Mouse (Mus musculus) heart, embryonic 12.5 days (tissue): ENCODE results near the gene Chd3. TPM values are rescaled to one million over a fixed set of nuclear protein-coding genes. Genes with fewer than 3 reads are reported as not detected.

Source experiments
- ATAC-seq: fragments of 200-750 bp; cut with Nextera tagmentation; 2 replicates; pipeline ENCODE4 v1.8.0; 2017; ENCODE audit warnings: moderate TSS enrichment, moderate library complexity; ENCODE audit not compliant: insufficient number of reproducible peaks, low FRiP score
- H3K27ac ChIP-seq: fragments of 300-500 bp; sonication (generic); 2 replicates; pipeline ENCODE4 v1.5.1; 2016; ENCODE audit warnings: mild to moderate bottlenecking, moderate library complexity; ENCODE audit not compliant: poor library complexity, severe bottlenecking
- H3K27me3 ChIP-seq: fragments of 300-500 bp; sonication (generic); replicated peaks from 2 replicates; pipeline ENCODE4 v1.6.1; 2016; ENCODE audit warnings: mild to moderate bottlenecking, moderate library complexity
- H3K36me3 ChIP-seq: fragments of 300-500 bp; sonication (generic); 2 replicates; pipeline ENCODE4 v1.6.1; 2016; ENCODE audit warnings: mild to moderate bottlenecking, moderate library complexity
- H3K4me1 ChIP-seq: fragments of 300-500 bp; sonication (generic); replicated peaks from 2 replicates; pipeline ENCODE4 v1.6.1; 2016; ENCODE audit warnings: mild to moderate bottlenecking
- H3K4me2 ChIP-seq: fragments of 300-500 bp; sonication (generic); 2 replicates; pipeline ENCODE4 v1.6.1; 2016; ENCODE audit warnings: mild to moderate bottlenecking, moderate library complexity
- H3K4me3 ChIP-seq: fragments of 300-500 bp; sonication (generic); 2 replicates; pipeline ENCODE4 v1.5.1; 2016; ENCODE audit warnings: mild to moderate bottlenecking
- H3K9ac ChIP-seq: fragments of 300-500 bp; sonication (generic); 2 replicates; pipeline ENCODE4 v1.6.1; 2016; ENCODE audit warnings: mild to moderate bottlenecking, moderate library complexity
- H3K9me3 ChIP-seq: fragments of 300-500 bp; sonication (generic); replicated peaks from 2 replicates; pipeline ENCODE4 v1.6.1; 2016; ENCODE audit warnings: mild to moderate bottlenecking, moderate library complexity
- WGBS: fragments of 180-500 bp; shearing (Covaris S2); methylation state at CpG from one replicate; pipeline ENCODE4 v1.1.7; 2016; 5-methylcytosine and 5-hydroxymethylcytosine counted together
- polyA plus RNA-seq: library from polyadenylated mRNA; unstranded; fragments of >200 nt; fragmentation: Nextera tagmentation; extraction: Ambion mirVana; gene quantifications from 2 replicates; pipeline ENCODE4 v1.2.1, GENCODE M21; 2016

The Chd3 gene
- polyA plus RNA-seq, 1 experiment from 2014 or later: 19.2 TPM

GRCm38 (mm10) chr11:69311266-69311665, 57.9 kb downstream of the Chd3 start:
- H3K4me3 ChIP-seq: no peak overlapping the region
- H3K27ac ChIP-seq: no peak overlapping the region
- no peak overlapping the region for H3K4me2 ChIP-seq
- H3K4me1 ChIP-seq: no peaks in the 10 kb centered on the region
- no peak overlapping the region for H3K9ac ChIP-seq
- ATAC-seq: no peak
- 68% methylated on average over 7 of the region's 7 CpGs for WGBS
- H3K36me3 ChIP-seq: peaks cover 70% of the 10 kb centered on the region
- H3K9me3 ChIP-seq: no peaks in the 10 kb centered on the region
- no peaks in the 10 kb centered on the region for H3K27me3 ChIP-seq

- Histone ChIP-seq H3K9ac (no peak overlapping the region), H3K27ac (no peak overlapping the region), H3K4me1 (no peaks in the 10 kb centered on the region), H3K27me3 (no peaks in the 10 kb centered on the region), H3K9me3 (no peaks in the 10 kb centered on the region), H3K4me2 (no peak overlapping the region), H3K4me3 (no peak overlapping the region), H3K36me3 (peaks cover 90% of the 10 kb centered on the region)
- no peak for ATAC-seq
- 95% methylated on average over 2 of the region's 2 CpGs for WGBS
These were observed 63.2 kb downstream of the Chd3 start for GRCm38 (mm10) chr11:69306039-69306438.

- Histone ChIP-seq H3K27ac (no peak overlapping the region), H3K9ac (no peak overlapping the region), H3K36me3 (peaks cover 85% of the 10 kb centered on the region), H3K4me2 (no peak overlapping the region), H3K4me1 (no peaks in the 10 kb centered on the region), H3K9me3 (no peaks in the 10 kb centered on the region), H3K4me3 (no peak overlapping the region), H3K27me3 (no peaks in the 10 kb centered on the region)
- WGBS: 93% methylated on average over 9 of the region's 9 CpGs
- ATAC-seq: no peak
These were observed 63.9 kb downstream of the Chd3 start for GRCm38 (mm10) chr11:69305291-69305690.

GRCm38 (mm10) chr11:69302817-69303216, 66.4 kb downstream of the Chd3 start:
- WGBS: 78% methylated on average over 7 of the region's 7 CpGs
- Histone ChIP-seq H3K4me1 (no peaks in the 10 kb centered on the region), H3K27me3 (no peaks in the 10 kb centered on the region), H3K9ac (no peak overlapping the region), H3K27ac (no peak overlapping the region), H3K36me3 (peaks cover 78% of the 10 kb centered on the region), H3K4me2 (no peak overlapping the region), H3K4me3 (no peak overlapping the region), H3K9me3 (no peaks in the 10 kb centered on the region)
- no peak for ATAC-seq

GRCm38 (mm10) chr11:69298231-69298630, 71.0 kb downstream of the Chd3 start:
- H3K4me2 ChIP-seq: no peak overlapping the region

GRCm38 (mm10) chr11:69297799-69298198, 71.4 kb downstream of the Chd3 start:
- Histone ChIP-seq H3K9me3 (no peaks in the 10 kb centered on the region), H3K4me2 (no peak overlapping the region), H3K27ac (no peak overlapping the region), H3K27me3 (no peaks in the 10 kb centered on the region), H3K9ac (no peak overlapping the region), H3K4me3 (no peak overlapping the region), H3K4me1 (peaks cover 6% of the 10 kb centered on the region; the same call in 1 of the 2 replicates), H3K36me3 (peaks cover 36% of the 10 kb centered on the region)
- 70% methylated on average over 2 of the region's 2 CpGs for WGBS
- ATAC-seq: no peak

More at GRCm38 (mm10) chr11:69298231-69298630, 71.0 kb downstream of the Chd3 start:
- WGBS: 73% methylated on average over 7 of the region's 7 CpGs
- no peak for ATAC-seq
- Histone ChIP-seq H3K36me3 (peaks cover 40% of the 10 kb centered on the region), H3K4me3 (no peak overlapping the region), H3K9ac (no peak overlapping the region), H3K4me1 (peaks cover 6% of the 10 kb centered on the region; the same call in 1 of the 2 replicates), H3K27ac (no peak overlapping the region), H3K27me3 (no peaks in the 10 kb centered on the region), H3K9me3 (no peaks in the 10 kb centered on the region)

GRCm38 (mm10) chr11:69295286-69295685, 73.9 kb downstream of the Chd3 start:
- no peak overlapping the region for H3K4me3 ChIP-seq
- no peaks in the 10 kb centered on the region for H3K9me3 ChIP-seq
- H3K4me2 ChIP-seq: no peak overlapping the region
- ATAC-seq: no peak
- no peaks in the 10 kb centered on the region for H3K27me3 ChIP-seq
- peaks cover 19% of the 10 kb centered on the region for H3K36me3 ChIP-seq
- H3K4me1 ChIP-seq: peaks cover 6% of the 10 kb centered on the region; the same call in 1 of the 2 replicates
- H3K27ac ChIP-seq: no peak overlapping the region
- no peak overlapping the region for H3K9ac ChIP-seq
- WGBS: 70% methylated on average over 3 of the region's 3 CpGs

Other genes with a start within 250 kb of the Chd3 start
- 0.70 and 0.81 TPM in 2 replicates for gene Hes7, start 249.0 kb downstream of the Chd3 start, polyA plus RNA-seq
- gene 9130213A22Rik, start 246.8 kb downstream of the Chd3 start, polyA plus RNA-seq: 0.42 and 0.65 TPM in 2 replicates
- gene Aloxe3, start 243.5 kb downstream of the Chd3 start, polyA plus RNA-seq: 0.17 and 0.54 TPM in 2 replicates
- gene Alox12b, start 212.4 kb downstream of the Chd3 start, polyA plus RNA-seq: not detected in 2 replicates
- 1.2 and 1.4 TPM in 2 replicates for gene Alox8, start 171.6 kb downstream of the Chd3 start, polyA plus RNA-seq
- 0.15 and 0.17 TPM in 2 replicates for gene Gucy2e, start 132.4 kb downstream of the Chd3 start, polyA plus RNA-seq
- 18.6 and 21.8 TPM in 2 replicates for gene Cntrob, start 45.6 kb downstream of the Chd3 start, polyA plus RNA-seq
- gene Trappc1, start 45.4 kb downstream of the Chd3 start, polyA plus RNA-seq: 168 and 176 TPM in 2 replicates
- 0.87 and 0.98 TPM in 2 replicates for gene Kcnab3, start 43.1 kb downstream of the Chd3 start, polyA plus RNA-seq
- gene Rnf227, start 28.9 kb downstream of the Chd3 start, polyA plus RNA-seq: 6.7 and 8.5 TPM in 2 replicates
- gene Naa38, start 26.1 kb upstream of the Chd3 start, polyA plus RNA-seq: 147 and 150 TPM in 2 replicates
- 24.8 and 27.1 TPM in 2 replicates for gene Cyb5d1, start 26.2 kb upstream of the Chd3 start, polyA plus RNA-seq
- 34.4 and 35.7 TPM in 2 replicates for gene Tmem88, start 28.8 kb upstream of the Chd3 start, polyA plus RNA-seq
- gene Kdm6b, start 44.3 kb upstream of the Chd3 start, polyA plus RNA-seq: 24.9 and 25.4 TPM in 2 replicates
- gene Dnah2, start 179.7 kb upstream of the Chd3 start, polyA plus RNA-seq: 0.15 and 0.59 TPM in 2 replicates
- gene Efnb3, start 190.8 kb upstream of the Chd3 start, polyA plus RNA-seq: 87.4 and 90.0 TPM in 2 replicates
- 18.7 and 19.5 TPM in 2 replicates for gene Wrap53, start 210.8 kb upstream of the Chd3 start, polyA plus RNA-seq
- gene Trp53, start 211.0 kb upstream of the Chd3 start, polyA plus RNA-seq: 76.0 and 79.1 TPM in 2 replicates
- 30.9 and 31.1 TPM in 2 replicates for gene Atp1b2, start 236.5 kb upstream of the Chd3 start, polyA plus RNA-seq
- gene Shbg, start 248.5 kb upstream of the Chd3 start, polyA plus RNA-seq: 0.13 and 0.82 TPM in 2 replicates